Mouse (Mus musculus) macrophage (primary cell): ENCODE measurements at regions not wholly inside any gene's neighbourhood (a gene's known extent, or its start where the extent isn't known, plus 50 kb on each side); places are given as distances from the start of the nearest gene placed in this dataset.

Experiments used
- H3K27ac ChIP-seq: fragments of 350-480 bp; formaldehyde crosslinking; 2 replicates; pipeline ENCODE4 v1.9.0; 2021
- H3K36me3 ChIP-seq: fragments of 350-480 bp; formaldehyde crosslinking; 2 replicates; pipeline ENCODE4 v1.9.0; 2021; ENCODE audit errors: inconsistent target
- H3K4me3 ChIP-seq: fragments of 350-480 bp; formaldehyde crosslinking; 2 replicates; pipeline ENCODE4 v1.9.0; 2021; ENCODE audit errors: inconsistent target
- H3K79me2 ChIP-seq: fragments of 350-480 bp; formaldehyde crosslinking; 2 replicates; pipeline ENCODE4 v1.9.0; 2021; ENCODE audit errors: inconsistent target
- WGBS: methylation state at CpG from one replicate; pipeline ENCODE4 v1.1.7; 2026; ENCODE audit warnings: inconsistent platforms; ENCODE audit not compliant: missing documents; 5-methylcytosine and 5-hydroxymethylcytosine counted together

DNA sequence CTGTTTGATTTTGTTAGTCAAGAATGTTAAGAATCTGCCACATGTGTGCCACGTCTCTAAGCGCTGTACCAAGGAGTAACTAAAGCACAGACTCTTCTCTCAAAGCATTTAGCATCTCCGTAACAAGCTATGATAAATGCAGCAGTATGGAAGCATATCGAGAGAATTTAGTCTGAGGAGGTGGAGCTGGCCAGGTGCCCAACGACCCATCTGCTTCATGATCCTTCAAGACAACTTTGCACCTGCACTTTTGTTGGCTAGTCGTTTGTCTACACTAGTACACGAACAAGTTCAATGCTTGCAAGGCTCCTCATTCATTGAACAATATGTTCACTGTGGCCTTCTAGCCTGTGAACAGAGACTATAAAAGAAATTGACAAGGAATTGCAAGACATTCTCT, 257.8 kb upstream of the Bmp2 start:
- Histone ChIP-seq H3K4me3 (no peak overlapping the region), H3K27ac (no peak overlapping the region)
- WGBS = 90% methylated on average over 7 of the region's 7 CpGs

DNA sequence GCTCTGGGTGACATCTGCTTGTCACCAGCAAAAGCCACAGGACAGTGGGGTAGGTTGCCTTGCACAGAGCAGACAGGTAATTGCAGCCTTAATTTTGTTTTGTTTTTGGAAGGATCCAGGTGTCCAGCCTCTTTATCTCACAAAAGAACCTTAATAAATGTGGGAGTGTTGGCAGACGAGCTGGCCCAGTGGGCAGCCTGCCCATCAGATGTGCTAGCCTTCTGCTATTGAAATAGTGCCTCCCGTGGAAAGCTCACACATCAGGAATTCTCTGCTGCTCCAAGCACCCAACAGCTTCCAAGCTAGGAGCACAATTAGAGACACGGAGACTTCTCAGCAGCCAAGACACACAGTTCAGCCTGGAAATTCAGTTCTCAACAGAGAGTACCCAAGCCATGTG, 246.0 kb upstream of the Bmp2 start:
- no peaks in the 10 kb centered on the region for H3K79me2 ChIP-seq
- no peak overlapping the region for H3K27ac ChIP-seq
- H3K36me3 ChIP-seq = no peaks in the 10 kb centered on the region
- WGBS = 83% methylated on average over 3 of the region's 3 CpGs
- H3K4me3 ChIP-seq = no peak overlapping the region

More for the DNA sequence above, 257.8 kb upstream of the Bmp2 start:
- Histone ChIP-seq H3K36me3 (no peaks in the 10 kb centered on the region), H3K79me2 (no peaks in the 10 kb centered on the region)

DNA sequence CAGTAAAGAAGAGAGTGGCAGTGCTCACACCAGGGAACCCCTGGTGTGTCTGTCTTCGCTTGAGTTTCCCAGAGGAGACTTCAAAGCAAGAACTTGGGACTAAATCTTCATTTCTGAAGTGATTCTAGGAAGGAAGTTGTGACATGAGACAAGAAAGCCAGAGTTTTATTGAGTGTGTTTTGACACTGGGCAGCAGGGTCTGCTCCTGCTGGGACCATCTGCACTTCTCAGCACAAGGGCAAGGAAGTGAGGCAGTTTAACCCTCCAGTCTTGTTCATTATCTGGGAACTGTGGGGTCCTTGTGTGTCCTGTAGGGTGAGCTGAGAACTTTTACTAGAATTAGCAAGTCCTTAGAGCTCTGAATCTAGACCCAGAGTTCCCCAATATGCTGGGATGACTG, 241.0 kb upstream of the Bmp2 start:
- Histone ChIP-seq H3K27ac (no peak overlapping the region), H3K4me3 (no peak overlapping the region), H3K79me2 (no peaks in the 10 kb centered on the region), H3K36me3 (no peaks in the 10 kb centered on the region)
- WGBS = 50% methylated on average over 1 of the region's 1 CpGs

DNA sequence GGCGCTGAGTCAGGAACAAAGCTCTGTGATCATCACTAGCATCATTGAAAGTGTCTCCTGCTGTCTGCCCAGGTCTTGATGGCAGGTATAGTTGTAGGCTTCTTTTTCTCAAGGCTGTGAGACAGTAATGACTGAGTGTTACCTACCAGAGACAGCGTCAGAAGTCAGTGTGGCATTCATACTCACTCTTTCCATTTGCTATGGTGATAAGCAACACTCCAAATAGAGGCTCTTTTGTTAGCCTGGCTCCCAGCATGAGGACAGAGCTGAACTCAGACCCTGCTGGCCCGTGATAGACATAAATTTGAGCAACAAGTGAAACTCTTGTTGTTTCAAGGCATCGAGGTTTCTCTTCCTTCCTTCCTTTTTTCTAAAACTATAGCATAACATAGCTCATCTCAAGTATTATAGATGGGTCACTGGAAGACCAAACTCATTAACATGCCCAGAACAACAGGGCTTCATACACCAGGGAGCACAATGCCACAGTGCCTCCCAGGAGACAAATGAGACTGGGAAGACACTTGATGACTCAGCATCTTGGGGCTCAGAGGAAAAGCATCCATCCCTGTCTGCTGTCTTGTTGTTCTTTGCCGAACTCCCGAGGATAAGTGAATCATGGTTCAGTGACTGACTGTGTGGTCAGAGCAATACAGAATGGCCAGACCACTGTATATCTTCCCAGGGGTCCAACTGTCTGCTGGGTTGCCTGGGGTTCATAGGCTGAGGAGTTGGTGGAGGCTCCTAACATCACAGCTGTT, 225.5 kb upstream of the Bmp2 start:
- Histone ChIP-seq H3K27ac (no peak overlapping the region), H3K4me3 (no peak overlapping the region), H3K36me3 (no peaks in the 10 kb centered on the region), H3K79me2 (no peaks in the 10 kb centered on the region)
- WGBS = 60% methylated on average over 6 of the region's 6 CpGs

DNA sequence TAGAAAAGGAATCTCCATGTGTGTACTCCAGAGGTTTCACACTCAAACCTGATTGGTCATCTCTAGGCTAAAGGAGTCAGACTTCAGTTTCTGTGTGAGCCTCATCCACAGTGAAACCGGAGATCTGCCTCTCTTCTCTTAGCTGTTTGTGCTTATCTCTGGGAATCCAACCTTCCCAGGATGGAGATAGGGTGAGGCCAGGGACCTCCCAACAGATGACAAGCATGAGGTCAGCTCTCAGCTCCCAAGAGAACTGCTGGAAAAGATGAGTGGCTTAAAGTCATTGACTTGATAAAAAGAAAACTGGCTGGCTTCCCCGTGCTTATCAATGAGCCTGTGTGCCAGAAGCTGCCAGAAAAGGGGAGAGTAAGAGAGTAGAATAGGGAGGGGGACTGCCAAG, 224.3 kb upstream of the Bmp2 start:
- Histone ChIP-seq H3K36me3 (no peaks in the 10 kb centered on the region), H3K79me2 (no peaks in the 10 kb centered on the region), H3K27ac (no peak overlapping the region), H3K4me3 (no peak overlapping the region)
- 81% methylated on average over 2 of the region's 2 CpGs for WGBS

DNA sequence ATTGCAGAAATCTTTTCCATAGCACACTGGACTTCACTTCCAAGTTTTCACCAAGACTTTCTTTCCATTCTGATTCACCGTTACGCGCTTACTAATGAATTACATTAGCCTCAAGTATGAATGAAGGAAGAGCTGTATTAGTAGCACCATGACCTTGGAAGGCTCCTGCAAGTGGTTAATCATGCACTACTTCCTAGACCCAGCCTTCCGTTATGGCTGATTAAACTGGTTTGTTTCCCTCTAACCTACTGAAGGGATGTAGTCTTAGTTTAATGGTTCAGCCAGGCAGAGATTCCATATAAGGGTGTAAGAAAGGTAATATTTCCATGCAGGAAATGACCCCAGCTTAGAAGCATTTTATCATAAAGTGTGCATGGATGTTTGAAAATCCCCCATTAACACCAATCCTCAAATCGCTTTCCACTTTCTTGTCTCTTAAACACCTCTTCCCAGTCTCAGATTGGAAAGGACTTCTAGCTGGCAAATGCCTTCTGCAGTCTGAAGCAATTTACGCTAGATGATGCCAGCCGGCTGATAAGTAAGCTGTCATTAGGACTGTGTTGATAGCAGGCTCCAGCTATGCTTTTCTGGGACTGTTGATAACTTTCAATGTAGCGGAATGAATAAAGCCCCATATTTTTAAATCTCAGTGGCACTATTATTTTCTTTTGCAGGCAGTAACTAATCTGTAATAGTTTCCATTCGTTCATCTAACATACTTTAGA, 215.6 kb upstream of the Bmp2 start:
- H3K36me3 ChIP-seq = no peaks in the 10 kb centered on the region
- no peak overlapping the region for H3K4me3 ChIP-seq
- 92% methylated on average over 9 of the region's 9 CpGs for WGBS
- H3K27ac ChIP-seq = no peak overlapping the region
- no peaks in the 10 kb centered on the region for H3K79me2 ChIP-seq

DNA sequence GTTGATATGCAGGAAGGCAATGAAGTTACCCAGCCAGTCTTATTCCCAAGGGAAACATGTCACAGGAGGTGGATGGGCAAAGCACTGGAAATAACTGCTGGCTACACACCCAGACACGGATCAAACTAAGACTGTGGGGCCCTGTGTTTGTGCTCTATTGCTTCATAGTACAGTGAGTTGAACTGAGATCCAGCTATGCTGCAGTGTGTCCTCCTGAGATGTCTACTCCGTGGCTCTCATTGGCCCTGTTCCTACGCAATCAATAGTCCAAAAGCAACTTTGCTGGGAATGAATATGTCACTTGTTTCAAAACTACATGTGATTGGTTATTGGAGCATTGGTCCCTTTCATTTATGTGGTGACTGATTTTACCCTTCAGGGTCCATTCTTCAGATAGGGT, 213.8 kb upstream of the Bmp2 start:
- H3K36me3 ChIP-seq = no peaks in the 10 kb centered on the region
- H3K4me3 ChIP-seq = no peak overlapping the region
- H3K27ac ChIP-seq = no peak overlapping the region
- WGBS = 83% methylated on average over 3 of the region's 3 CpGs
- H3K79me2 ChIP-seq = no peaks in the 10 kb centered on the region

DNA sequence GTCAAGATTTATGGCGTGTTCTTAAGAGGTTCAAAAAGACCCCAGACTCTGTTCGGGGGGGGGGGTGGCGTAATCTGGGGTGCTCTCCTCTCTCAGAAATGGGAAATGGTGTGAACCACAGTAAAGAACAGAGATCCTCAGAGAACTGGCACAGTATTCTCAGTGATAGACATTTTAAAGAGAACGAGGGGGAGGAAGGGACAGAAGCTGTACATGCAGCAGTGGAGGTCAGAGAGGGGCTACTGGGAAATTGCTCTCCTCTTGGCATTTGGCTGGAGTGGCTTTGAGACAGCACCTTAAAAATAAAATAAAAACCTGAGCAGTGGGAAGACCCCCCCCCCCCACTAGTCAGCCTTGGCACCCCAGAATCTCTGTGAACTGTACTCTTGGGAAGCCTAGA, 210.6 kb upstream of the Bmp2 start:
- Histone ChIP-seq H3K79me2 (no peaks in the 10 kb centered on the region), H3K36me3 (no peaks in the 10 kb centered on the region), H3K27ac (no peak overlapping the region), H3K4me3 (no peak overlapping the region)
- 84% methylated on average over 4 of the region's 4 CpGs for WGBS

DNA sequence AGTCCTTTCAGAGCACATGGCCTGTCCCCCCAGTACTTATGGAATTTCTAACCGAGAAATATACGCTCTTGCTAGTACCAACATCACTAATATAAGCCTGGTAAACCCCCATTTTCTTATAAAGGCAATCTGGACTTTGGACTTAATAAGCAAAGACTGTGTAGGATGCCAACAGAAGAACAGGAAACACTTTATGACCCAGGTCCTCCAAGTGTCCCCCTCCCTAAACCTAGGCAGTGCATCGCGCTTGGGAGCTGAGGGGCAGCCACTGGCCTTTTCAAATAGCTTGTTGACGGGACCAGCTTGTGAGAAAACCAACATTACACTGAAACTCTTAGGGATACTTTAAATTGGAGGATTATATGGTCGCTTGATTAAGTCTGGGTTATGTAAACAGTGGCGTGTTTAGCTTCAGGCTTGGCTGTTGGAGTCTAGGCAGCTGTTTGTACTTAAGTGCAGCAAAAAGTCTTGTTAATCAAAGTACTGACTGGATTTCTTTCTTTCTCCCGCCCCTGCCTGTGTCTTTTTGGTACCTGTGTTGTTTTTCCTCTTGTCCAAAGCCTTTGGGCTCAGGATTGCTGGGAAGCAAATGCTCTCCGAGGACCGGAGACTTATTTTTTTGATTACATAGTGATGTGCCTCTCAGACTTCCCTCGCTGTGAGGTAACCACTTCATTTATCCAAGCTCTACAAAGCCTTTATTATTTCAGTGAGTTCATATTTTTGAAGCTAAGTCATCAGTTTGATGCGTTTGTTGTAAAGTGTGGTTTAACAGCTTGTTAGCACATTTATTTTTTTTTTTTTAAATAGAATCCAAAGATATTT, 205.8 kb upstream of the Bmp2 start:
- H3K27ac ChIP-seq = no peak overlapping the region
- WGBS = 80% methylated on average over 12 of the region's 12 CpGs
- no peaks in the 10 kb centered on the region for H3K36me3 ChIP-seq
- H3K79me2 ChIP-seq = no peaks in the 10 kb centered on the region
- H3K4me3 ChIP-seq = no peak overlapping the region

DNA sequence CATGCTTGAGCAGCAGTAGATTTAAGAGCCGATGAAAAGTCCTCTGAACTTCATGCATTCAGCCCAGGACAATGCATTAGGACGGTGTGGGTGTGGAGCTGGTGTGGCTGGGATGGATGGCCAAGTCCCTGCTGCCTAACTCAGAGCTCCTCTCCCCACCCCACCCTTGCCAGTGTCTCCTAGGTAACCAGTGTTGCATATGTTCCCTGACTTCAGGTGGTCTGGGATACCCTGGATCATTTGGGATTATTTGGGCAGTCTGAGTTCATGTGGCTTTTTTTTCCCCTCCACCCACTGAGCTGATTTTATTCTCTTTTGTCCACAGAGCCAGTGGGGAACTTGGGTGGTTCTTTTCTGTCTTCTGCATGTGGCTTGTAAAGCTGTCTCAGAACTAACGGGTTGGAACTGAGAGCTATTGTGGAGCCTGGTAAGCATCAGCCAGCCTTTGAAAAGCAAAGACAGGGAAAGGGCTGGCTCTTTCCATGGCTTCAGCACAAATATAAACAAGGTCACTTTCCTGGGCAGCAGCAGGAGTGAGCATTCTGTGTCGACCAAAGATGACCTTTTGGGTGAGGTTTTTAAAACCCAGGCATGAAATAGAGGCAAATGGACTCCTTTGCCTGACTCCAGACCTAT, 205.1 kb upstream of the Bmp2 start:
- no peaks in the 10 kb centered on the region for H3K36me3 ChIP-seq
- no peak overlapping the region for H3K27ac ChIP-seq
- no peak overlapping the region for H3K4me3 ChIP-seq
- 59% methylated on average over 4 of the region's 4 CpGs for WGBS
- H3K79me2 ChIP-seq = no peaks in the 10 kb centered on the region

DNA sequence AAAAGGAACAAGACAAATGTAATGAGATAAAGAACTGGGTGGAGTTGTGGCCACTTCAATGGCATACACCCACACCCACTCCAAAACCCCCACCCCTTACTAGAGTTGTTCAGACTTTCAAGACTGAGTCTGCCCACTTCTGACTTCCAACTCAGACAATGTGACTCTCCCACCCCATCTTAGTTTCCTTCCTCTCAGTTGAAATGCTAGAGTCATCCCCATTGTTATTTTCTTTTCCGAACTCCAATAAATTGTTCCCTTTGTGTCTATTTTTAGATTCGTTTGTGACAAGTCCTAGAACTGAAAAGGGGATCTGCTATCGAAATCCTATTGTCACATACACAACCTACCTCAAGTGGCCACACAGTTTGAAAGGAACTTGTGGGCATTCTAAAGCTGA, 200.7 kb upstream of the Bmp2 start:
- no peak overlapping the region for H3K27ac ChIP-seq
- no peak overlapping the region for H3K4me3 ChIP-seq
- no peaks in the 10 kb centered on the region for H3K36me3 ChIP-seq
- no peaks in the 10 kb centered on the region for H3K79me2 ChIP-seq
- 46% methylated on average over 3 of the region's 3 CpGs for WGBS

DNA sequence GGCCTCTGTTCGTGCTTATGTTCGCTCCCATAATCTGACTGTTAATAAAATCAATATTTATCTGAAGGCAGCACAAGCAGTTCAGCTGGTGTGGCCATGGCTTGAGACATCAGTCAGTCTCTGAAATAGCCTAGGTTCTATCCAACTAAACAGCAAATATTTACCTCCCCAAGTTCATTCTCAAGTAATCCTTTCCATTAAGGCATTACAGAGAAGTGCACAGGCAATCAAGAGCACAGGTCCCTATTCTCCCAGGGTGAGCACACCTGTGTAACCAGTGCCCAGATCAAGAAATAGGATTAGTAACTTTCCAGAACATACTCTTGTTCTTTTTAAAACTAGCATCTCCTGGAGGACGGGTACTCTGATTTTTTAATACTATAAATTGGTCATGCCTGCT, 199.2 kb upstream of the Bmp2 start:
- H3K36me3 ChIP-seq = no peaks in the 10 kb centered on the region
- 89% methylated on average over 3 of the region's 3 CpGs for WGBS
- no peak overlapping the region for H3K27ac ChIP-seq
- H3K4me3 ChIP-seq = no peak overlapping the region
- H3K79me2 ChIP-seq = no peaks in the 10 kb centered on the region

DNA sequence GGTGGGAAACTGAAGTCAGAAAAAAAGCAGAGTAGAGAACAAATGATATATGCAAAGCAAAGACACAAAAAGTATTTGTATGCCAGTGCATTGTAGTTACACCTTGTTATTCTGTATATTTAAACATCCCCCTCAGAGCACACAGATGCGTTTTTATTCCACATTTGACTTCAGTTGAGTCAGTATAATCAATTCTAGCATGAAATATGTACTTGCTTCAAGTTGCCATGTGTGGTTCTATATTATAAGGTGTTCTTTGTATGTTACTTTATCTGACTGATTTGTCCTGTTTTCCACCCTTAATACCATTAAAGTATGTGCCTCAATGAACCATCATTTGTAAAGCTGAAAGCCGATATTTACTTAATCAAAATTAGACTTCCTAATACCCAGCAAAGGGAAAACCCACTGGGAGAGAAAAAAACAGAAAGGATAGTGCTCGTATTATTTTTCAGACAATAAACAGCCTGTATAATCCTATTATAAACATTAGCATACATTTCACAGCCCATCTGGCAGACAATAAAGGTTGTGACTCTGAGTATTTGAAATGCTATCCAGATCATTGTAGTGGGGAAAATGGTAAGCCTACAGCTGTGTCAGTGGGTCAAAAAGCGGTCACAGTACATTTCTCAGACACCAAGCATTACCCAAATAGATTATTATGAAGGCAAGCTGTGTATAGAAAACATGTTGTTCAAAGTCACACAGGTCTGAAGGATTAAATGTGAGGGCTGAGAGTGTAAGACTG, 189.1 kb upstream of the Bmp2 start:
- no peak overlapping the region for H3K27ac ChIP-seq
- H3K4me3 ChIP-seq = no peak overlapping the region
- H3K36me3 ChIP-seq = no peaks in the 10 kb centered on the region
- 77% methylated on average over 4 of the region's 4 CpGs for WGBS
- H3K79me2 ChIP-seq = no peaks in the 10 kb centered on the region
